8 mouse cellular contexts compared by ENCODE assay signal in the genomic region with DNA sequence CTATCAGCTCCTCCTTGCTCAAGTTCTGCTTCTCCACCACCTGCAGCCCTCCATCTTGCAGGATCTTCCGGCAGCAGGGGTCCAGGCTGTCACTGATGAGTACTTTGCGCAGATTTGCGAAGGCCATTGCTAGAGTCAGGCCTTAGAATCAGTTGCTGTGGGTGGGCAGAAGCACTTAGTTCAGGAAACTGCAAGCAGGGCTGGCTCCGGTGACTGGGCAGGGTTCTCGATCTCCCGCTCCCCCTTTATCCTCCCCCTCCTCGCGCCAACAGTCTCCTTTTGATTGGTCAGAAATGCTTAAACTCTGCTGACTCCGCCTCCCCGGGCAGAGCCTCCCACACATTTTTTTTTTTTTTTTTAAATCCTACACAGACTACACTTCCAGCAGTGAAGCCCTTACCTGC. TPM values are rescaled to one million over a fixed set of nuclear protein-coding genes. Genes with fewer than 3 reads are reported as not detected.
A peak's percentile ranks its signal among the peaks of the same experiment; 100 is the strongest.
DNase-seq lines count a peak whose midpoint lies in the region; ATAC-seq and TF ChIP-seq lines count a peak whose summit lies in the region.
"Not testable (repeated sequence)": the region's sequence is repeated elsewhere in the genome, so short reads cannot be mapped to it uniquely, and the experiment has no call there.

Gene Phgdh (minus strand): TSS at position 285 of the 404 bp plus-strand sequence.

- H3K36me3 ChIP-seq in ES-E14 (ENCODE audit: control insufficient read depth, insufficient read depth, low read length, poor library complexity, severe bottlenecking) = peaks cover 12% of the 10 kb centered on the region; the same call in 1 of the 2 replicates
- H3K36me3 ChIP-seq in forebrain, postnatal 0 days (ENCODE audit: insufficient read depth); liver, postnatal 0 days (replicated peaks; ENCODE audit: insufficient read depth, low read length); neural tube, embryonic 13.5 days: not testable (repeated sequence)

- ATAC-seq in forebrain, postnatal 0 days = peak; percentile 69
- peak; percentile 57 for ATAC-seq in liver, postnatal 0 days
- peak; percentile 75 for ATAC-seq in neural tube, embryonic 13.5 days (ENCODE audit: low read depth)

- not testable (repeated sequence) for H3K4me1 ChIP-seq in ES-E14 (ENCODE audit: control insufficient read depth in 2 of 2, insufficient read depth in 2 of 2, low read length in 2 of 2, poor library complexity in 1 of 2); forebrain, postnatal 0 days (ENCODE audit: insufficient read depth)
- peaks cover 38% of the 10 kb centered on the region for H3K4me1 ChIP-seq in liver, postnatal 0 days (ENCODE audit: insufficient read depth)
- H3K4me1 ChIP-seq in neural tube, embryonic 13.5 days (replicated peaks) = peaks cover 49% of the 10 kb centered on the region

- not testable (repeated sequence) for H3K27ac ChIP-seq in ES-E14 (ENCODE audit: insufficient read depth, low read depth, low read length, poor library complexity, severe bottlenecking)
- H3K27ac ChIP-seq in forebrain, postnatal 0 days (ENCODE audit: low read depth, low read length) = peak within 1 kb of the TSS; percentile 36
- 0 out of 2 replicates have a peak within 1 kb of the TSS, but pooled peaks have one; percentile 31 for H3K27ac ChIP-seq in liver, postnatal 0 days (ENCODE audit: low read depth)
- peak within 1 kb of the TSS; percentile 57 for H3K27ac ChIP-seq in neural tube, embryonic 13.5 days (replicated peaks)

- TF ChIP-seq EP300 in liver, postnatal 0 days (IDR thresholded peaks at IDR 0.05; ENCODE audit: low read depth) = not testable (repeated sequence)

- peak within 1 kb of the TSS; percentile 90 for H3K4me2 ChIP-seq in forebrain, postnatal 0 days (ENCODE audit: low read depth)
- peak within 1 kb of the TSS; percentile 88 for H3K4me2 ChIP-seq in liver, postnatal 0 days (ENCODE audit: low read depth, low read length)
- peak within 1 kb of the TSS; percentile 90 for H3K4me2 ChIP-seq in neural tube, embryonic 13.5 days

- peak within 1 kb of the TSS; percentile 69 to 85 for H3K4me3 ChIP-seq in ES-E14 (ENCODE audit: insufficient read depth in 1 of 2, low read depth in 1 of 2, low read length in 2 of 2, poor library complexity in 1 of 2, severe bottlenecking in 1 of 2)
- peak within 1 kb of the TSS; percentile 48 for H3K4me3 ChIP-seq in forebrain, postnatal 0 days (ENCODE audit: low read depth, low read length)
- peak within 1 kb of the TSS; percentile 61 for H3K4me3 ChIP-seq in liver, postnatal 0 days (ENCODE audit: low read depth, low read length)
- peak within 1 kb of the TSS; percentile 56 for H3K4me3 ChIP-seq in neural tube, embryonic 13.5 days

- intact Hi-C loops in heart, postnatal 36 days (cut with DNase I) = not testable (repeated sequence)

- DNase-seq in ES-E14 (ENCODE audit: low read depth, low spot score) = peak; percentile 81
- DNase-seq in cerebellum, adult 18-20 months = peak; percentile 29 to 35
- peak; percentile 64 for DNase-seq in forebrain, postnatal 0 days
- peak; percentile 38 to 50 for DNase-seq in heart, postnatal 36 days
- DNase-seq in large intestine, adult 2 months (ENCODE audit: low read depth, low spot score) = not testable (repeated sequence)
- DNase-seq in liver, postnatal 0 days = peak; percentile 65
- DNase-seq in testis, postnatal 14 days (ENCODE audit: low spot score) = peak; percentile 83

- in situ Hi-C loops in ES-E14 (cut with MboI; ENCODE audit: low sequenced_read_pairs in 2 of 2, unreplicated experiment in 2 of 2) = not testable (repeated sequence)

- TF ChIP-seq CTCF in forebrain, postnatal 0 days (IDR thresholded peaks at IDR 0.05; ENCODE audit: low read depth); liver, postnatal 0 days (IDR thresholded peaks at IDR 0.05; ENCODE audit: low read depth): not testable (repeated sequence)

- H3K27me3 ChIP-seq in forebrain, postnatal 0 days (ENCODE audit: insufficient read depth, low read length); liver, postnatal 0 days (ENCODE audit: insufficient read depth, low read length); neural tube, embryonic 13.5 days: not testable (repeated sequence)

- 0% methylated on average over 10 of the region's 10 CpGs for WGBS in forebrain, postnatal 0 days
- WGBS in large intestine, adult 2 months = 1% methylated on average over 10 of the region's 10 CpGs
- WGBS in liver, postnatal 0 days (ENCODE audit: insufficient replicate concordance) = 2% methylated on average over 8 of the region's 10 CpGs
- WGBS in neural tube, embryonic 13.5 days = under 1% methylated on average over 10 of the region's 10 CpGs

- H3K9ac ChIP-seq in ES-E14 (ENCODE audit: insufficient read depth, low read depth, low read length, poor library complexity, severe bottlenecking) = peak within 1 kb of the TSS; percentile 24
- H3K9ac ChIP-seq in forebrain, postnatal 0 days = peak within 1 kb of the TSS; percentile 58
- peak within 1 kb of the TSS; percentile 62 for H3K9ac ChIP-seq in liver, postnatal 0 days (replicated peaks)
- peak within 1 kb of the TSS; percentile 74 for H3K9ac ChIP-seq in neural tube, embryonic 13.5 days

- H3K9me3 ChIP-seq in ES-E14 (ENCODE audit: control insufficient read depth, insufficient read depth, low read depth, low read length); forebrain, postnatal 0 days (ENCODE audit: low read length); liver, postnatal 0 days (ENCODE audit: low read length); neural tube, embryonic 13.5 days: not testable (repeated sequence)

TF ChIP-seq in ES-E14, 5 proteins besides CTCF, POLR2A, EP300 and RAD21:
- TF ChIP-seq ZNF384 (IDR thresholded peaks at IDR 0.05; ENCODE audit: low read depth, low read length) = peak; percentile 97
TF ChIP-seq in ES-E14: peak in this region for 1; not testable (repeated sequence) for 4.

RNA-seq across cellular contexts. Expression of gene Phgdh, which starts in this region (rescaled TPM):
- total RNA-seq in ES-E14 (2012; rRNA removed) = 162 and 206 TPM in 2 replicates
- 139 and 151 TPM in 2 replicates for total RNA-seq in forebrain, postnatal 0 days (2014; rRNA removed)
- polyA plus RNA-seq in forebrain, postnatal 0 days (2015; fragmentation: Nextera tagmentation; extraction: Ambion mirVana) = 149 and 160 TPM in 2 replicates
- total RNA-seq in heart, postnatal 36 days (2021) = 1 to 10 TPM; 1.9 to 2.1 TPM
- 23.3 and 26.8 TPM in 2 replicates for polyA plus RNA-seq in large intestine, adult 2 months (2012; rRNA removed)
- 25.6 and 32.7 TPM in 2 replicates for polyA plus RNA-seq in liver, postnatal 0 days (2015; fragmentation: Nextera tagmentation; extraction: Ambion mirVana)
- polyA plus RNA-seq in neural tube, embryonic 13.5 days (2015; fragmentation: Nextera tagmentation; extraction: Ambion mirVana) = 166 and 171 TPM in 2 replicates

Comparison
In these comparisons a context has a peak if more than half of its experiments do, and no peak if none do; other contexts are left out.
1. RNA of gene Phgdh (total RNA-seq): 162 to 206 TPM in ES-E14 and 139 to 151 TPM in forebrain, postnatal 0 days; 1.9 to 2.1 TPM in heart, postnatal 36 days; every median in the first group is over 10 times any median in the second.
2. H3K9ac ChIP-seq: peak in every context shown above with its lines; median percentile 74 in neural tube, embryonic 13.5 days; 62 in liver, postnatal 0 days; 58 in forebrain, postnatal 0 days; 24 in ES-E14.
3. Peak in every context shown above with its lines, with median percentiles within 50 percentile points of each other: H3K4me3 ChIP-seq, ATAC-seq and H3K4me2 ChIP-seq.